Mouse (Mus musculus) central nervous system, embryonic 11.5 days (tissue): ENCODE results near the gene Nlrx1. TPM values are rescaled to one million over a fixed set of nuclear protein-coding genes. Genes with fewer than 3 reads are reported as not detected.

ENCODE experiments used
- polyA plus RNA-seq: library from polyadenylated mRNA; depleted of rRNA; stranded (reverse); fragments of >200 nt; gene quantifications from 2 replicates; pipeline ENCODE4 v1.2.3, GENCODE M21; 2012; rRNA removed

Nlrx1 gene
- polyA plus RNA-seq, result 2.0 and 2.4 TPM in 2 replicates

GRCm38 (mm10) chr9:44268432-44268831 is at the start of gene Nlrx1:
Gene Nlrx1 (minus strand): TSS chr9:44268599.

GRCm38 (mm10) chr9:44305466-44306079 is 37.2 kb upstream of the Nlrx1 start, which contains the start of gene Hinfp:
Gene Hinfp (minus strand): TSS chr9:44305671.

GRCm38 (mm10) chr9:44288076-44288958 is 19.9 kb upstream of the Nlrx1 start, which contains the start of gene Abcg4:
Gene Abcg4 (minus strand): TSS chr9:44288615.

GRCm38 (mm10) chr9:44251314-44251713 is 17.1 kb downstream of the Nlrx1 start, which contains the start of gene Pdzd3:
Gene Pdzd3 (minus strand): TSS chr9:44251471.

GRCm38 (mm10) chr9:44240399-44240798 is 28.0 kb downstream of the Nlrx1 start, which contains the start of gene Ccdc153:
Gene Ccdc153 (plus strand): TSS chr9:44240676.

GRCm38 (mm10) chr9:44233802-44234478 is 34.5 kb downstream of the Nlrx1 start, which contains the start of gene Cbl:
Gene Cbl (minus strand): TSS chr9:44234049.

Other genes starting within 250 kb of the Nlrx1 start
- 0.28 and 2.0 TPM in 2 replicates for gene Thy1, start 225.2 kb downstream of the Nlrx1 start, polyA plus RNA-seq
- 2.6 and 2.8 TPM in 2 replicates for gene Usp2, start 201.6 kb downstream of the Nlrx1 start, polyA plus RNA-seq
- gene Mfrp, start 166.9 kb downstream of the Nlrx1 start, polyA plus RNA-seq, result 0.17 and 0.26 TPM in 2 replicates
- gene C1qtnf5, start 161.4 kb downstream of the Nlrx1 start, polyA plus RNA-seq, result 0.67 and 1.6 TPM in 2 replicates
- gene Gm49380, start 155.1 kb downstream of the Nlrx1 start, polyA plus RNA-seq, result 0.31 and 0.55 TPM in 2 replicates
- gene Rnf26, start 155.1 kb downstream of the Nlrx1 start, polyA plus RNA-seq, result 46.4 and 52.6 TPM in 2 replicates
- gene Mcam, start 134.1 kb downstream of the Nlrx1 start, polyA plus RNA-seq, result 22.7 and 32.7 TPM in 2 replicates
- gene Cbl, start 34.5 kb downstream of the Nlrx1 start, polyA plus RNA-seq, result 19.7 and 24.1 TPM in 2 replicates
- 0.05 and 0.14 TPM in 2 replicates for gene Ccdc153, start 27.9 kb downstream of the Nlrx1 start, polyA plus RNA-seq
- 0.20 and 0.31 TPM in 2 replicates for gene Pdzd3, start 17.1 kb downstream of the Nlrx1 start, polyA plus RNA-seq
- 19.3 and 19.5 TPM in 2 replicates for gene Abcg4, start 20.0 kb upstream of the Nlrx1 start, polyA plus RNA-seq
- 38.6 and 43.6 TPM in 2 replicates for gene Hinfp, start 37.1 kb upstream of the Nlrx1 start, polyA plus RNA-seq
- gene C2cd2l, start 51.7 kb upstream of the Nlrx1 start, polyA plus RNA-seq, result 19.9 and 22.4 TPM in 2 replicates
- gene Dpagt1, start 57.4 kb upstream of the Nlrx1 start, polyA plus RNA-seq, result 20.6 and 44.7 TPM in 2 replicates
- 292 and 369 TPM in 2 replicates for gene H2afx, start 66.1 kb upstream of the Nlrx1 start, polyA plus RNA-seq
- gene Hmbs, start 75.6 kb upstream of the Nlrx1 start, polyA plus RNA-seq, result 111 and 135 TPM in 2 replicates
- 24.8 and 28.6 TPM in 2 replicates for gene Vps11, start 93.1 kb upstream of the Nlrx1 start, polyA plus RNA-seq
- gene Hyou1, start 110.9 kb upstream of the Nlrx1 start, polyA plus RNA-seq, result 59.1 and 68.3 TPM in 2 replicates
- 20.2 TPM in 2 replicates for gene Slc37a4, start 128.3 kb upstream of the Nlrx1 start, polyA plus RNA-seq
- gene Rps25, start 138.5 kb upstream of the Nlrx1 start, polyA plus RNA-seq, result 853 and 1,290 TPM in 2 replicates
- 123 and 141 TPM in 2 replicates for gene Trappc4, start 139.0 kb upstream of the Nlrx1 start, polyA plus RNA-seq
- gene Ccdc84, start 150.0 kb upstream of the Nlrx1 start, polyA plus RNA-seq, result 37.0 and 40.8 TPM in 2 replicates
- not detected in 2 replicates for gene Foxr1, start 172.5 kb upstream of the Nlrx1 start, polyA plus RNA-seq
- gene Upk2, start 186.4 kb upstream of the Nlrx1 start, polyA plus RNA-seq, result 0.11 and 0.43 TPM in 2 replicates
- 15.7 and 19.1 TPM in 2 replicates for gene Bcl9l, start 214.2 kb upstream of the Nlrx1 start, polyA plus RNA-seq